Mouse (Mus musculus): ENCODE measurements around the gene Klhl30. TPM values are rescaled to one million over a fixed set of nuclear protein-coding genes. Genes with fewer than 3 reads are reported as not detected.

Gene Klhl30
- polyA plus RNA-seq, 1 experiment from 2014 or later, result 0.61 TPM

DNA sequence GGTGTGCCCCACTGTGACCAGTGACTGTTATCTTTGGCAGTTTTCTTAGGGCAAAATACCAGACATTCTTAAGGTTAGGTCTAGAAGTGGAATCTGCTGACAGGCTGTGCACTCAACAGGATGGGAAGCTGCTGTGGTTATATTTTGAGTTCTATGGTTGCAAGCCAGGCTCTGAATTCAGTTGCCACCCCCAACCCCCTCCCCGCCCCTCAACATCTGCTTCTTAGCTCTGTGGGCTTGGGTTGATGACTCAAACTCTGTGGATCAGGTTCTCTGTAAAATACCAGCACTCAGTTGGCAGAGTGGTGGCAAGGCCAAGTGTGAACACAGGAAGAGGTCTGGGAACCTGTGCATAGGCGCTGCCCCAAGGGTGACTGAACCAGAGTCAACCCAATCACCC, 1.5 kb downstream of the Klhl30 start:
- WGBS, result 88% methylated on average over 2 of the region's 2 CpGs
- no peaks in the 10 kb centered on the region for H3K9me3 ChIP-seq (ENCODE audit: control insufficient read depth, low read length)
- ATAC-seq (ENCODE audit: low FRiP score, low TSS enrichment), result no peak

GRCm38 (mm10) chr1:91356105-91356504, 5.3 kb downstream of the Klhl30 start:
- no peaks in the 10 kb centered on the region for H3K36me3 ChIP-seq (ENCODE audit: control insufficient read depth, insufficient read depth, low read length)
- no peak overlapping the region for H3K9ac ChIP-seq (ENCODE audit: low read length)
- H3K4me1 ChIP-seq (replicated peaks; ENCODE audit: control insufficient read depth, insufficient read depth), result no peaks in the 10 kb centered on the region
- no peak overlapping the region for H3K27ac ChIP-seq (replicated peaks)
- no peaks in the 10 kb centered on the region for H3K27me3 ChIP-seq (ENCODE audit: control insufficient read depth, insufficient read depth, low read length)
- 75% methylated on average over 11 of the region's 11 CpGs for WGBS
- DNase-seq (ENCODE audit: low spot score) (no peak), ATAC-seq (ENCODE audit: low FRiP score, low TSS enrichment) (no peak)
- H3K9me3 ChIP-seq (ENCODE audit: control insufficient read depth, low read length), result no peaks in the 10 kb centered on the region
- no peak overlapping the region for H3K4me2 ChIP-seq (replicated peaks; ENCODE audit: low read depth)
- TF ChIP-seq CTCF (IDR thresholded peaks at IDR 0.05; ENCODE audit: low read depth), result no peak
- no peak for TF ChIP-seq EP300 (optimal IDR thresholded peaks at IDR 0.05)
- H3K4me3 ChIP-seq (ENCODE audit: low read depth, low read length), result no peak overlapping the region

More for the DNA sequence above, 1.5 kb downstream of the Klhl30 start:
- TF ChIP-seq CTCF (IDR thresholded peaks at IDR 0.05; ENCODE audit: low read depth) (no peak), EP300 (optimal IDR thresholded peaks at IDR 0.05) (no peak)
- H3K9ac ChIP-seq (ENCODE audit: low read length), result no peak overlapping the region
- H3K36me3 ChIP-seq (ENCODE audit: control insufficient read depth, insufficient read depth, low read length), result no peaks in the 10 kb centered on the region
- no peak overlapping the region for H3K4me2 ChIP-seq (replicated peaks; ENCODE audit: low read depth)
- DNase-seq (ENCODE audit: low spot score), result no peak
- H3K27me3 ChIP-seq (ENCODE audit: control insufficient read depth, insufficient read depth, low read length), result no peaks in the 10 kb centered on the region
- H3K4me1 ChIP-seq (replicated peaks; ENCODE audit: control insufficient read depth, insufficient read depth), result no peaks in the 10 kb centered on the region
- no peak overlapping the region for H3K4me3 ChIP-seq (ENCODE audit: low read depth, low read length)
- no peak overlapping the region for H3K27ac ChIP-seq (replicated peaks)

DNA sequence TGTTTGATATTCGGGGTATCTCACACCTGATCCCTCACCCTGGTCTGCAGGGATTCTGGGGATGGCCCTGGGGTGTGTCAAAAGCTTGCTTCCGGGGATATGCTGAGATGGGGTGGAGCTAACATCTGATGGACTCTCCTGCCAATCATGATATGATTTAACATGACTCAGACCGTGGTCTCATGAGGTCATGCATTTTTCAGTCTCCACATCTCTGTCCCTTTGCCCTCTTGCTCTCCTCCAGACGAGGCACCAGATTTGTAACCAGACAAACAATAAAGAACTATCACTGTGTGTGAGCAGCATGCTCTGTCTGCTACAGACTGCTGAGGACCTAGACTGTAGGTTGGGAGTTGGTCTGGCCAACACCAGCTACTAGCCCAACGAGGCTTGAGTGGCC, 11.3 kb downstream of the Klhl30 start:
- Histone ChIP-seq H3K4me3 (ENCODE audit: low read depth, low read length) (no peak overlapping the region), H3K9me3 (ENCODE audit: control insufficient read depth, low read length) (no peaks in the 10 kb centered on the region), H3K4me2 (replicated peaks; ENCODE audit: low read depth) (no peak overlapping the region), H3K9ac (ENCODE audit: low read length) (no peak overlapping the region), H3K36me3 (ENCODE audit: control insufficient read depth, insufficient read depth, low read length) (no peaks in the 10 kb centered on the region), H3K27me3 (ENCODE audit: control insufficient read depth, insufficient read depth, low read length) (no peaks in the 10 kb centered on the region), H3K4me1 (replicated peaks; ENCODE audit: control insufficient read depth, insufficient read depth) (0 out of 2 replicates have a peak, but pooled peaks cover 3% of the 10 kb centered on the region), H3K27ac (replicated peaks) (no peak overlapping the region)
- DNase-seq (ENCODE audit: low spot score), result no peak
- ATAC-seq (ENCODE audit: low FRiP score, low TSS enrichment), result no peak
- TF ChIP-seq EP300 (optimal IDR thresholded peaks at IDR 0.05) (no peak), CTCF (IDR thresholded peaks at IDR 0.05; ENCODE audit: low read depth) (no peak)
- 72% methylated on average over 5 of the region's 5 CpGs for WGBS

GRCm38 (mm10) chr1:91364822-91365644, 14.2 kb downstream of the Klhl30 start:
- H3K9ac ChIP-seq (ENCODE audit: low read length), result no peak overlapping the region
- 0 out of 2 replicates have a peak, but pooled peaks cover 3% of the 10 kb centered on the region for H3K4me1 ChIP-seq (replicated peaks; ENCODE audit: control insufficient read depth, insufficient read depth)
- H3K36me3 ChIP-seq (ENCODE audit: control insufficient read depth, insufficient read depth, low read length), result no peaks in the 10 kb centered on the region; the same call in 1 of the 2 replicates
- no peaks in the 10 kb centered on the region for H3K27me3 ChIP-seq (ENCODE audit: control insufficient read depth, insufficient read depth, low read length)
- no peak for ATAC-seq (ENCODE audit: low FRiP score, low TSS enrichment)
- 91% methylated on average over 16 of the region's 16 CpGs for WGBS
- TF ChIP-seq CTCF (IDR thresholded peaks at IDR 0.05; ENCODE audit: low read depth) (no peak), EP300 (optimal IDR thresholded peaks at IDR 0.05) (no peak)
- no peak overlapping the region for H3K4me3 ChIP-seq (ENCODE audit: low read depth, low read length)
- no peak for DNase-seq (ENCODE audit: low spot score)
- no peak overlapping the region for H3K4me2 ChIP-seq (replicated peaks; ENCODE audit: low read depth)
- H3K27ac ChIP-seq (replicated peaks), result no peak overlapping the region
- no peaks in the 10 kb centered on the region for H3K9me3 ChIP-seq (ENCODE audit: control insufficient read depth, low read length)

DNA sequence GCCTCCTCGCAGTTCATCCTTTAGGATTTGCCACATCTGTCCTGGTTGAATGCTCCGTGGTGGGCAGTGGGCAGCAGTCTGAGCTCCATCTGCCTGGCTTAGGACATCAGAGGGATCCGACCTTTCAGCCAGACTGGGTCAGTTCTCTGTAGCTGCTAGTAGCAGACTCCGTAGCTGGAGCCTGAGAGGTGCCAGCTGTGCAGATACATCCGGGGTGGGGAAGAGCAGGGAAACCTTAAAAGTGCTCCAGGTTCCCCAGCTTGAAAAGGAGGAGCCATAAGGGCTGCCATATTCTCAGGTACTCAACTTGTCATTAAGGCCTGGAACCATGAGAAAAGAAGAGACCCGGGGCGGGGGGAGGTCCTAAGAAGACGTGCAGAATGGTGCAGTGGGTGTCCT, 15.0 kb downstream of the Klhl30 start:
- H3K4me2 ChIP-seq (replicated peaks; ENCODE audit: low read depth), result peak overlapping the region; percentile 95
- H3K27me3 ChIP-seq (ENCODE audit: control insufficient read depth, insufficient read depth, low read length), result no peaks in the 10 kb centered on the region
- DNase-seq (ENCODE audit: low spot score) (no peak), ATAC-seq (ENCODE audit: low FRiP score, low TSS enrichment) (no peak)
- H3K9ac ChIP-seq (ENCODE audit: low read length), result peak overlapping the region; percentile 62
- peak overlapping the region; percentile 46 for H3K4me3 ChIP-seq (ENCODE audit: low read depth, low read length)
- H3K36me3 ChIP-seq (ENCODE audit: control insufficient read depth, insufficient read depth, low read length), result no peaks in the 10 kb centered on the region; the same call in 1 of the 2 replicates
- H3K4me1 ChIP-seq (replicated peaks; ENCODE audit: control insufficient read depth, insufficient read depth), result 0 out of 2 replicates have a peak, but pooled peaks cover 3% of the 10 kb centered on the region
- no peaks in the 10 kb centered on the region for H3K9me3 ChIP-seq (ENCODE audit: control insufficient read depth, low read length)
- H3K27ac ChIP-seq (replicated peaks), result no peak overlapping the region
- 28% methylated on average over 8 of the region's 8 CpGs for WGBS
- TF ChIP-seq EP300 (optimal IDR thresholded peaks at IDR 0.05) (no peak), CTCF (IDR thresholded peaks at IDR 0.05; ENCODE audit: low read depth) (no peak)
